Mouse (Mus musculus): ENCODE measurements around the gene Asic2. TPM values are rescaled to one million over a fixed set of nuclear protein-coding genes. Genes with fewer than 3 reads are reported as not detected.
A peak's percentile ranks its signal among the peaks of the same experiment; 100 is the strongest.

The Asic2 gene
- polyA plus RNA-seq, 1 experiment from 2014 or later, result 0.65 TPM

- Histone ChIP-seq H3K27me3 (0 out of 2 replicates have a peak, but pooled peaks cover 6% of the 10 kb centered on the region), H3K4me1 (peaks cover 19% of the 10 kb centered on the region), H3K36me3 (no peaks in the 10 kb centered on the region), H3K4me3 (no peak overlapping the region), H3K4me2 (replicated peaks) (no peak overlapping the region), H3K9me3 (no peaks in the 10 kb centered on the region), H3K9ac (no peak overlapping the region), H3K27ac (no peak overlapping the region)
- 88% methylated on average over 1 of the region's 1 CpGs for WGBS
- no peak for ATAC-seq (ENCODE audit: low FRiP score, low read depth)
Observed at GRCm38 (mm10) chr11:81446347-81446746, 521.9 kb downstream of the Asic2 start.

GRCm38 (mm10) chr11:81426857-81427256 is 541.4 kb downstream of the Asic2 start:
- H3K4me3 ChIP-seq, result no peak overlapping the region
- H3K27me3 ChIP-seq, result no peaks in the 10 kb centered on the region
- peaks cover 8% of the 10 kb centered on the region; the same call in 1 of the 2 replicates for H3K4me1 ChIP-seq
- no peak for ATAC-seq (ENCODE audit: low FRiP score, low read depth)
- peak overlapping the region; percentile 41; the same call in 1 of the 2 replicates for H3K4me2 ChIP-seq (replicated peaks)
- 34% methylated on average over 14 of the region's 14 CpGs for WGBS
- no peaks in the 10 kb centered on the region for H3K36me3 ChIP-seq
- no peak overlapping the region for H3K9ac ChIP-seq
- H3K9me3 ChIP-seq, result no peaks in the 10 kb centered on the region
- no peak overlapping the region for H3K27ac ChIP-seq

GRCm38 (mm10) chr11:81419112-81419511 is 549.1 kb downstream of the Asic2 start:
- Histone ChIP-seq H3K9ac (no peak overlapping the region), H3K4me3 (no peak overlapping the region), H3K4me2 (replicated peaks) (no peak overlapping the region), H3K27me3 (no peaks in the 10 kb centered on the region), H3K36me3 (no peaks in the 10 kb centered on the region), H3K27ac (no peak overlapping the region), H3K9me3 (no peaks in the 10 kb centered on the region), H3K4me1 (no peaks in the 10 kb centered on the region)
- WGBS, result 84% methylated on average over 3 of the region's 3 CpGs
- ATAC-seq (ENCODE audit: low FRiP score, low read depth), result no peak

- Histone ChIP-seq H3K9me3 (no peaks in the 10 kb centered on the region), H3K27me3 (no peaks in the 10 kb centered on the region), H3K4me1 (no peaks in the 10 kb centered on the region), H3K9ac (no peak overlapping the region), H3K27ac (no peak overlapping the region), H3K4me2 (replicated peaks) (no peak overlapping the region), H3K36me3 (no peaks in the 10 kb centered on the region), H3K4me3 (no peak overlapping the region)
- WGBS, result 84% methylated on average over 4 of the region's 4 CpGs
- ATAC-seq (ENCODE audit: low FRiP score, low read depth), result no peak
Observed at GRCm38 (mm10) chr11:81418027-81418426, 550.2 kb downstream of the Asic2 start.

- H3K9me3 ChIP-seq, result no peaks in the 10 kb centered on the region
- H3K36me3 ChIP-seq, result no peaks in the 10 kb centered on the region
- no peak overlapping the region for H3K9ac ChIP-seq
- no peak for ATAC-seq (ENCODE audit: low FRiP score, low read depth)
- H3K4me3 ChIP-seq, result no peak overlapping the region
- no peaks in the 10 kb centered on the region for H3K27me3 ChIP-seq
- no peak overlapping the region for H3K27ac ChIP-seq
- H3K4me1 ChIP-seq, result no peaks in the 10 kb centered on the region
- no peak overlapping the region for H3K4me2 ChIP-seq (replicated peaks)
- WGBS, result 78% methylated on average over 6 of the region's 6 CpGs
Observed at GRCm38 (mm10) chr11:81416319-81416718, 551.9 kb downstream of the Asic2 start.

- Histone ChIP-seq H3K27ac (no peak overlapping the region), H3K9ac (no peak overlapping the region), H3K9me3 (no peaks in the 10 kb centered on the region), H3K4me2 (replicated peaks) (no peak overlapping the region), H3K4me1 (no peaks in the 10 kb centered on the region), H3K36me3 (no peaks in the 10 kb centered on the region), H3K4me3 (no peak overlapping the region), H3K27me3 (no peaks in the 10 kb centered on the region)
- WGBS, result 90% methylated on average over 2 of the region's 2 CpGs
- no peak for ATAC-seq (ENCODE audit: low FRiP score, low read depth)
Observed at GRCm38 (mm10) chr11:81414596-81414995, 553.7 kb downstream of the Asic2 start.

GRCm38 (mm10) chr11:81411251-81411650 is 557.0 kb downstream of the Asic2 start:
- H3K27me3 ChIP-seq, result no peaks in the 10 kb centered on the region
- H3K9ac ChIP-seq, result no peak overlapping the region
- no peaks in the 10 kb centered on the region for H3K9me3 ChIP-seq
- H3K27ac ChIP-seq, result no peak overlapping the region
- WGBS, result 74% methylated on average over 4 of the region's 4 CpGs
- H3K4me2 ChIP-seq (replicated peaks), result no peak overlapping the region
- H3K4me3 ChIP-seq, result no peak overlapping the region
- ATAC-seq (ENCODE audit: low FRiP score, low read depth), result no peak
- no peaks in the 10 kb centered on the region for H3K4me1 ChIP-seq
- no peaks in the 10 kb centered on the region for H3K36me3 ChIP-seq

- Histone ChIP-seq H3K36me3 (no peaks in the 10 kb centered on the region), H3K4me1 (peaks cover 4% of the 10 kb centered on the region; the same call in 1 of the 2 replicates), H3K9ac (no peak overlapping the region), H3K9me3 (no peaks in the 10 kb centered on the region), H3K27me3 (no peaks in the 10 kb centered on the region), H3K4me2 (replicated peaks) (no peak overlapping the region), H3K4me3 (no peak overlapping the region), H3K27ac (no peak overlapping the region)
- no peak for ATAC-seq (ENCODE audit: low FRiP score, low read depth)
- WGBS, result 91% methylated on average over 2 of the region's 2 CpGs
Observed at GRCm38 (mm10) chr11:81405951-81406350, 562.3 kb downstream of the Asic2 start.

GRCm38 (mm10) chr11:81402263-81402662 is 566.0 kb downstream of the Asic2 start:
- Histone ChIP-seq H3K9ac (no peak overlapping the region), H3K36me3 (no peaks in the 10 kb centered on the region), H3K4me3 (no peak overlapping the region), H3K27me3 (no peaks in the 10 kb centered on the region), H3K4me2 (replicated peaks) (no peak overlapping the region), H3K9me3 (no peaks in the 10 kb centered on the region), H3K4me1 (peaks cover 4% of the 10 kb centered on the region; the same call in 1 of the 2 replicates), H3K27ac (no peak overlapping the region)
- no peak for ATAC-seq (ENCODE audit: low FRiP score, low read depth)
- WGBS, result 85% methylated on average over 8 of the region's 8 CpGs

- Histone ChIP-seq H3K9ac (no peak overlapping the region), H3K4me1 (peaks cover 9% of the 10 kb centered on the region; the same call in 1 of the 2 replicates), H3K9me3 (no peaks in the 10 kb centered on the region), H3K27me3 (0 out of 2 replicates have a peak, but pooled peaks cover 4% of the 10 kb centered on the region), H3K4me2 (replicated peaks) (no peak overlapping the region), H3K36me3 (no peaks in the 10 kb centered on the region), H3K27ac (no peak overlapping the region), H3K4me3 (no peak overlapping the region)
- no peak for ATAC-seq (ENCODE audit: low FRiP score, low read depth)
- 17% methylated on average over 9 of the region's 9 CpGs for WGBS
Observed at GRCm38 (mm10) chr11:81392855-81393254, 575.4 kb downstream of the Asic2 start.

- Histone ChIP-seq H3K27ac (no peak overlapping the region), H3K4me1 (peaks cover 6% of the 10 kb centered on the region)
- 58% methylated on average over 2 of the region's 2 CpGs for WGBS
Observed at GRCm38 (mm10) chr11:81386185-81386584, 582.1 kb downstream of the Asic2 start.

GRCm38 (mm10) chr11:81385547-81385946 is 582.7 kb downstream of the Asic2 start:
- no peak overlapping the region for H3K4me3 ChIP-seq
- H3K9ac ChIP-seq, result no peak overlapping the region
- peaks cover 6% of the 10 kb centered on the region for H3K4me1 ChIP-seq
- no peak overlapping the region for H3K4me2 ChIP-seq (replicated peaks)
- H3K9me3 ChIP-seq, result no peaks in the 10 kb centered on the region
- ATAC-seq (ENCODE audit: low FRiP score, low read depth), result no peak
- no peaks in the 10 kb centered on the region for H3K36me3 ChIP-seq
- no peaks in the 10 kb centered on the region; the same call in none of the 2 replicates for H3K27me3 ChIP-seq
- H3K27ac ChIP-seq, result no peak overlapping the region

More at GRCm38 (mm10) chr11:81386185-81386584, 582.1 kb downstream of the Asic2 start:
- Histone ChIP-seq H3K4me2 (replicated peaks) (no peak overlapping the region), H3K9ac (no peak overlapping the region), H3K9me3 (no peaks in the 10 kb centered on the region), H3K36me3 (no peaks in the 10 kb centered on the region), H3K4me3 (no peak overlapping the region), H3K27me3 (no peaks in the 10 kb centered on the region; the same call in 1 of the 2 replicates)
- ATAC-seq (ENCODE audit: low FRiP score, low read depth), result no peak

GRCm38 (mm10) chr11:81374841-81375240 is 593.4 kb downstream of the Asic2 start:
- H3K9me3 ChIP-seq, result 0 out of 2 replicates have a peak, but pooled peaks cover 11% of the 10 kb centered on the region
- H3K27me3 ChIP-seq, result 0 out of 2 replicates have a peak, but pooled peaks cover 3% of the 10 kb centered on the region
- no peak for ATAC-seq (ENCODE audit: low FRiP score, low read depth)
- no peak overlapping the region for H3K4me3 ChIP-seq
- no peaks in the 10 kb centered on the region for H3K36me3 ChIP-seq
- no peak overlapping the region for H3K27ac ChIP-seq
- no peak overlapping the region for H3K9ac ChIP-seq
- H3K4me1 ChIP-seq, result peaks cover 26% of the 10 kb centered on the region
- H3K4me2 ChIP-seq (replicated peaks), result no peak overlapping the region
